Mouse (Mus musculus) liver, embryonic 13.5 days (tissue): ENCODE data around the gene Slirp. TPM values are rescaled to one million over a fixed set of nuclear protein-coding genes. Genes with fewer than 3 reads are reported as not detected.
A peak's percentile ranks its signal among the peaks of the same experiment; 100 is the strongest.

Source experiments
- ATAC-seq: fragments of 200-750 bp; cut with Nextera tagmentation; 2 replicates; pipeline ENCODE4 v1.8.0; 2017; ENCODE audit warnings: low read depth, mild to moderate bottlenecking, moderate number of reproducible peaks, moderate library complexity
- DNase-seq: peaks from one replicate; pipeline ENCODE4 v3.0.0; 2022
- H3K27ac ChIP-seq: fragments of 300-500 bp; sonication (generic); 2 replicates; pipeline ENCODE4 v1.5.1; 2015; ENCODE audit warnings: moderate library complexity, mild to moderate bottlenecking, inconsistent platforms
- H3K27me3 ChIP-seq: fragments of 300-500 bp; sonication (generic); 2 replicates; pipeline ENCODE4 v1.6.1; 2015; ENCODE audit warnings: mild to moderate bottlenecking, inconsistent platforms
- H3K36me3 ChIP-seq: fragments of 300-500 bp; sonication (generic); 2 replicates; pipeline ENCODE4 v1.6.1; 2015; ENCODE audit warnings: mild to moderate bottlenecking, inconsistent platforms
- H3K4me1 ChIP-seq: fragments of 300-500 bp; sonication (generic); replicated peaks from 2 replicates; pipeline ENCODE4 v1.6.1; 2015; ENCODE audit warnings: inconsistent platforms
- H3K4me2 ChIP-seq: fragments of 300-500 bp; sonication (generic); 2 replicates; pipeline ENCODE4 v1.6.1; 2015; ENCODE audit warnings: inconsistent platforms, mild to moderate bottlenecking, moderate library complexity
- H3K4me3 ChIP-seq: fragments of 300-500 bp; sonication (generic); replicated peaks from 2 replicates; pipeline ENCODE4 v1.5.1; 2015; ENCODE audit warnings: mild to moderate bottlenecking, inconsistent platforms
- H3K9ac ChIP-seq: fragments of 300-500 bp; sonication (generic); 2 replicates; pipeline ENCODE4 v1.6.1; 2015; ENCODE audit warnings: mild to moderate bottlenecking, inconsistent platforms
- H3K9me3 ChIP-seq: fragments of 300-500 bp; sonication (generic); replicated peaks from 2 replicates; pipeline ENCODE4 v1.6.1; 2016; ENCODE audit warnings: inconsistent platforms
- WGBS: fragments of 180-500 bp; shearing (Covaris S2); methylation state at CpG from one replicate; pipeline ENCODE4 v1.1.7; 2015; ENCODE audit not compliant: insufficient replicate concordance; 5-methylcytosine and 5-hydroxymethylcytosine counted together
- polyA plus RNA-seq: library from polyadenylated mRNA; unstranded; fragments of >200 nt; fragmentation: Nextera tagmentation; extraction: Ambion mirVana; gene quantifications from 2 replicates; pipeline ENCODE4 v1.2.1, GENCODE M21; 2015

The Slirp gene
- polyA plus RNA-seq: 228 and 232 TPM in 2 replicates

DNA sequence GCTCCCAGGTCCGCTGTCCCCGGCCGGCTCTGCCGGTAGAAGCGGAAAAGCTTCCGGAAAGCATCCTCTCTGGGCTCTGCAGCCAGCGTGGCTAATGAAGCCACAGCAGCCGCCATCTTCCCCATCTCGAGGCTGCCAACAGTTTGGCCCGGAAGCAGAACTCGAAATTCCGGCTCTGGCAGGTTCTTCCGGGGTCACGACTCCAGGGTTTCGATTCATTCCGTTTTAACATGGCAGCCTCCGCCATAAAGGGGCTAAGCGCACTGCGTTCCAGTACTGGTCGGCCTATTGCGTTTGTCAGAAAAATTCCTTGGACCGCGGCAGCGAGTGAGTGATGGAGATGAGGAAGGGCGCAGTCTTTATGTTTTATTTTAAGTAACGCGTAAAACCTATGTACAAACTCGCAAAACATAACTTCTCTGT lies at the start of gene Slirp, which contains the start of gene Alkbh1:
Gene Slirp (plus strand): TSS at position 197 of the 423 bp plus-strand sequence.
Gene Alkbh1 (minus strand): TSS at position 318 of the 423 bp plus-strand sequence.
- H3K9me3 ChIP-seq: no peaks in the 10 kb centered on the region
- peak within 1 kb of the TSS; percentile 94 for H3K9ac ChIP-seq
- under 1% methylated on average over 28 of the region's 28 CpGs for WGBS
- H3K27me3 ChIP-seq: no peaks in the 10 kb centered on the region
- peaks cover 54% of the 10 kb centered on the region for H3K36me3 ChIP-seq
- H3K4me1 ChIP-seq: peaks cover 37% of the 10 kb centered on the region
- peak within 1 kb of the TSS; percentile 87 for H3K4me3 ChIP-seq
- peak within 1 kb of the TSS; percentile 82 for H3K4me2 ChIP-seq
- peak; percentile 81 for DNase-seq
- peak within 1 kb of the TSS; percentile 76 for H3K27ac ChIP-seq
- ATAC-seq: peak; percentile 86

GRCm38 (mm10) chr12:87394316-87394715 lies 49.4 kb upstream of the Slirp start:
- DNase-seq (no peak), ATAC-seq (no peak)
- H3K27ac ChIP-seq: no peak overlapping the region
- no peaks in the 10 kb centered on the region for H3K27me3 ChIP-seq
- H3K4me2 ChIP-seq: no peak overlapping the region
- no peak overlapping the region for H3K4me3 ChIP-seq
- no peaks in the 10 kb centered on the region for H3K36me3 ChIP-seq
- 68% methylated on average over 6 of the region's 6 CpGs for WGBS
- peaks cover 1% of the 10 kb centered on the region; the same call in 1 of the 2 replicates for H3K4me1 ChIP-seq
- H3K9ac ChIP-seq: no peak overlapping the region
- H3K9me3 ChIP-seq: no peaks in the 10 kb centered on the region

DNA sequence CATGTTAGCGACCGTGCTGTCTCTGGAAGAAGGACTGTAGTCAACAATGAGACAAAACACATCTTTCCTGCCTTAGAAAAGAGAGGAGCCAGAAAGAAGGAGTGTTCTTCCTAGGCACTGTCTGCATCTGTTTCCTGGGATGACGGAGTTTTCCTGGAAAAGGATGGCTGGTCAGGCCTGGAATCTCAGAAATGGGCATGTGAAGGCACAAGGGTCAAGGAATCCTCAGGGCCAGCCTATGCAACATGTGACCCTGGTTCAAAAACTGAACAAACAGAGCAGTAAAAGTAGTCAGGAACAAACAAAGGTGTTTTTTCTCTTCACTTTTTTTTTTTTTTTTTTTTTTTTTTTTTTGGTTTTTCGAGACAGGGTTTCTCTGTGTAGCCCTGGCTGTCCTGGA lies 46.6 kb upstream of the Slirp start:
- ATAC-seq (no peak), DNase-seq (no peak)
- Histone ChIP-seq H3K4me2 (no peak overlapping the region), H3K9ac (no peak overlapping the region), H3K27ac (no peak overlapping the region), H3K27me3 (no peaks in the 10 kb centered on the region), H3K4me1 (no peaks in the 10 kb centered on the region), H3K4me3 (no peak overlapping the region), H3K9me3 (no peaks in the 10 kb centered on the region), H3K36me3 (no peaks in the 10 kb centered on the region)
- WGBS: 76% methylated on average over 4 of the region's 4 CpGs

- H3K4me1 ChIP-seq: no peaks in the 10 kb centered on the region
- H3K27ac ChIP-seq: no peak overlapping the region
- no peak overlapping the region for H3K4me3 ChIP-seq
- H3K9me3 ChIP-seq: no peaks in the 10 kb centered on the region
- 67% methylated on average over 4 of the region's 4 CpGs for WGBS
- ATAC-seq: no peak
- no peaks in the 10 kb centered on the region for H3K27me3 ChIP-seq
- no peak overlapping the region for H3K9ac ChIP-seq
- H3K4me2 ChIP-seq: no peak overlapping the region
- DNase-seq: no peak
- H3K36me3 ChIP-seq: no peaks in the 10 kb centered on the region
These were observed 45.8 kb upstream of the Slirp start for GRCm38 (mm10) chr12:87397811-87398417.

GRCm38 (mm10) chr12:87399119-87399819 lies 44.4 kb upstream of the Slirp start:
- Histone ChIP-seq H3K4me3 (no peak overlapping the region), H3K4me2 (no peak overlapping the region), H3K36me3 (no peaks in the 10 kb centered on the region), H3K9me3 (no peaks in the 10 kb centered on the region), H3K27ac (no peak overlapping the region), H3K27me3 (no peaks in the 10 kb centered on the region), H3K4me1 (no peaks in the 10 kb centered on the region), H3K9ac (no peak overlapping the region; the same call in 1 of the 2 replicates)
- 56% methylated on average over 10 of the region's 10 CpGs for WGBS
- no peak for ATAC-seq
- DNase-seq: no peak

DNA sequence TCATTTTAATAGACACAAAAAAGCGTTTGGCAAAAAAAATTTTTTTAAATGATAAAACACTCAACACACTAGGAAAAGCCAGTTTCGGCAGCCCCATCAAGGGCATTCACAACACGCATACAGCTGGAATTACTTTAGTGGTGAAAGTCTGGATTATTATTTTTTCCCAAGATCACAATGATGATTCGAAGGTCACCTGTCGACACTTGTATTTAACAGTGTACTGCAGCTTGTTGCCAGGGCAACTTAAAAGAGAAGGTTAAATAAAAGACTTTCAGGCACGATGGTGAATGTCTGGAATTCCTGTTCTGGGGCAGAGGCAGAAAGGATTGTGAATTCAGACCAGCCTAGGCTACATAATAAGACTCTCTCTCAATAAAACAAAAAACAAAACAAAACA lies 41.8 kb upstream of the Slirp start:
- 72% methylated on average over 6 of the region's 6 CpGs for WGBS
- Histone ChIP-seq H3K36me3 (no peaks in the 10 kb centered on the region), H3K9ac (no peak overlapping the region), H3K27ac (no peak overlapping the region), H3K4me2 (no peak overlapping the region), H3K4me1 (no peaks in the 10 kb centered on the region), H3K9me3 (no peaks in the 10 kb centered on the region), H3K27me3 (no peaks in the 10 kb centered on the region), H3K4me3 (no peak overlapping the region)
- DNase-seq: no peak
- no peak for ATAC-seq

GRCm38 (mm10) chr12:87405165-87405564 lies 38.5 kb upstream of the Slirp start:
- DNase-seq (no peak), ATAC-seq (no peak)
- Histone ChIP-seq H3K27me3 (no peaks in the 10 kb centered on the region), H3K9ac (no peak overlapping the region), H3K4me3 (no peak overlapping the region), H3K9me3 (no peaks in the 10 kb centered on the region), H3K36me3 (no peaks in the 10 kb centered on the region), H3K4me2 (no peak overlapping the region), H3K4me1 (peaks cover 10% of the 10 kb centered on the region), H3K27ac (no peak overlapping the region)
- WGBS: 74% methylated on average over 4 of the region's 4 CpGs

DNA sequence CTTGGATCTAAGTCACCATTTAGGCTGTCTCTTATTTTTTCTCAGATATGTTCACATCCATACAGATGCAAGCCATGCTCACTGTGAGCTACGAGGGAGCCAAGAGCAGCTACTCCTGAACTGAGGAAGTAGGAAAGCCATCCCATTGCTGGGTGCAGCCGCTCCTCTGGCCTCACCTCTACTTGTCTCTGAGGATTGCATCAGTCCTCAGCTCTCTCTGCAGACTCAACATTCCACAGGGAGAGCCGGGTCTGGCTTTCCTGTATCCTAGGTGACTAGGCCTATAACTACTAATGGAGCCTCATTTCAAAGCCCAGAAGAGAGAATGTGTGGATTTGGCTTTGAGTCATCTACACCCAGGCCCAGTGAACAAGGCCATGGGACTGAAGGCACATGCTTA lies 38.0 kb upstream of the Slirp start:
- Histone ChIP-seq H3K9me3 (no peaks in the 10 kb centered on the region), H3K27ac (no peak overlapping the region), H3K27me3 (no peaks in the 10 kb centered on the region), H3K9ac (no peak overlapping the region), H3K4me3 (no peak overlapping the region), H3K4me1 (peaks cover 12% of the 10 kb centered on the region), H3K36me3 (no peaks in the 10 kb centered on the region), H3K4me2 (no peak overlapping the region)
- DNase-seq (no peak), ATAC-seq (no peak)
- 58% methylated on average over 3 of the region's 3 CpGs for WGBS

GRCm38 (mm10) chr12:87407869-87408605 lies 35.7 kb upstream of the Slirp start:
- 15% methylated on average over 21 of the region's 21 CpGs for WGBS
- DNase-seq: no peak
- peak; percentile 37; the same call in 1 of the 2 replicates for ATAC-seq
- H3K4me3 ChIP-seq: no peak overlapping the region
- H3K9ac ChIP-seq: no peak overlapping the region
- peaks cover 19% of the 10 kb centered on the region for H3K4me1 ChIP-seq
- no peaks in the 10 kb centered on the region for H3K27me3 ChIP-seq
- no peak overlapping the region; the same call in 1 of the 2 replicates for H3K27ac ChIP-seq
- no peaks in the 10 kb centered on the region for H3K36me3 ChIP-seq
- H3K4me2 ChIP-seq: peak overlapping the region; percentile 27
- no peaks in the 10 kb centered on the region for H3K9me3 ChIP-seq

DNA sequence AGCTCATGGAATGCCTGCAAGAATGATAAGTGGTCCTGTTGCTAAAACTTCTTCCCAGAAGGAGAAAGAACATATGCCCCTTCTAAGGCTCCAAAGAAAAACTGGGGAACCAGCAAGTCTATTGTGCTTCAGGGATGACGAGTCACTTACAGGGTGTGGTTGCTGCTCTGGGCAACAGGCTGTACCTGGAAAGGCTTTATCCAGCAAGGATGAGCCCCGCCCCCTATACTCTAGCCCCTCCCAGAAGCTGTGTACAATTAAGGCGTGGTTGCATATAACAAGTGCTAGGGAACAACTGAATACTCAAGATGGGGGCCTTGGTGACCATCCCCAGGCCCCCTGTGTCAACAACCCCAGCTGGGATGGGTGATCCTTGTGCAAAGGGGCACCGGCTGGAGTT lies 34.6 kb upstream of the Slirp start:
- ATAC-seq: no peak

GRCm38 (mm10) chr12:87410999-87411398 lies 32.7 kb upstream of the Slirp start:
- 25% methylated on average over 7 of the region's 7 CpGs for WGBS
- H3K27ac ChIP-seq: no peak overlapping the region
- peaks cover 19% of the 10 kb centered on the region for H3K4me1 ChIP-seq
- no peaks in the 10 kb centered on the region for H3K36me3 ChIP-seq
- H3K4me2 ChIP-seq: no peak overlapping the region
- no peak overlapping the region for H3K9ac ChIP-seq
- no peaks in the 10 kb centered on the region for H3K27me3 ChIP-seq
- ATAC-seq (no peak), DNase-seq (no peak)
- no peak overlapping the region for H3K4me3 ChIP-seq
- no peaks in the 10 kb centered on the region for H3K9me3 ChIP-seq

More for the DNA sequence above, 34.6 kb upstream of the Slirp start:
- no peak for DNase-seq
- no peak overlapping the region for H3K27ac ChIP-seq
- H3K27me3 ChIP-seq: no peaks in the 10 kb centered on the region
- no peak overlapping the region for H3K9ac ChIP-seq
- H3K4me1 ChIP-seq: peaks cover 19% of the 10 kb centered on the region
- WGBS: 66% methylated on average over 4 of the region's 4 CpGs
- H3K4me3 ChIP-seq: no peak overlapping the region
- H3K4me2 ChIP-seq: no peak overlapping the region
- H3K9me3 ChIP-seq: no peaks in the 10 kb centered on the region
- H3K36me3 ChIP-seq: no peaks in the 10 kb centered on the region
